Mouse (Mus musculus) lung, postnatal 0 days (tissue): ENCODE data around the gene Pcdh9.

Experiments used
- CTCF ChIP-seq: IDR thresholded peaks from 2 replicates; pipeline ENCODE4 v1.5.1; 2016; ENCODE audit warnings: antibody characterized with exemption, mild to moderate bottlenecking
- EP300 ChIP-seq: IDR thresholded peaks from 2 replicates; pipeline ENCODE4 v1.6.1; 2016; ENCODE audit warnings: antibody characterized with exemption, mild to moderate bottlenecking, control low read depth

DNA sequence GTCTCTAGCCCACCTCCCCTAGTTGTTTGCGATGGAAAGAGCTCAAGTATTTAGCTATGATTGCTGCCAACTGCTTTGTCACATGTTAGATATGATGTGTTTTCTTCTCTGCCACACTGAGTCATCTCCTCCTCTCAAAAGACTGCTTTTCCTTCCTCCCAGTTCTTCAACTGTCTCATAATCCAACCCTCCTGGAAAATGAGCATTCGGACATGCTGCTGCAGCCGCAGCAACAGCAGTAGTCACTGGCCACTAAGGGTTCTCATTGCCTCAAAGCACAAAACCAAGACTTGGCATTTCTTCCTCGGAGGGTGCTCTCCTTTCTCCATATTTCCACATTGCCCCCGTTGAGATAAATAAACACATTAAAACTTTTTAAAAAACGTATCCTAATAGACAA, 1.2 kb downstream of the Pcdh9 start:
- TF ChIP-seq CTCF (no peak), EP300 (no peak)
